Mouse (Mus musculus) MEL (cell line): ENCODE results near the gene Eif4b. TPM values are rescaled to one million over a fixed set of nuclear protein-coding genes. Genes with fewer than 3 reads are reported as not detected.

Source experiments
- DNase-seq: peaks from one replicate; pipeline ENCODE4 v3.0.0; 2011; ENCODE audit warnings: low read depth, low spot score
- H3K27ac ChIP-seq: 2 replicates; pipeline ENCODE4 v1.5.1; 2012; ENCODE audit warnings: low read depth, mild to moderate bottlenecking, control low read depth, low read length, moderate library complexity; ENCODE audit not compliant: control insufficient read depth
- H3K27me3 ChIP-seq, 2 experiments: fragments of 150-350 bp in 1 of 2; sonication (generic) in 1 of 2; 2 replicates each; pipeline ENCODE4 v1.6.1; 2012; ENCODE audit warnings: low read length in 2 of 2, mild to moderate bottlenecking in 2 of 2, improper control_type of control experiment in 1 of 2, moderate library complexity in 1 of 2; ENCODE audit not compliant: insufficient read depth in 2 of 2, control insufficient read depth in 1 of 2
- H3K36me3 ChIP-seq, 2 experiments: 2 replicates each; pipeline ENCODE4 v1.6.1; 2012 to 2014; ENCODE audit warnings: low read length in 2 of 2, improper control_type of control experiment in 1 of 2, inconsistent platforms in 1 of 2, mild to moderate bottlenecking in 1 of 2; ENCODE audit not compliant: insufficient read depth in 2 of 2, control insufficient read depth in 1 of 2
- H3K4me1 ChIP-seq, 2 experiments: fragments of 150-350 bp in 1 of 2; sonication (generic) in 1 of 2; 2 replicates each; pipeline ENCODE4 v1.6.1; 2012; ENCODE audit warnings: low read length in 2 of 2, improper control_type of control experiment in 1 of 2, mild to moderate bottlenecking in 1 of 2; ENCODE audit not compliant: insufficient read depth in 2 of 2, control insufficient read depth in 1 of 2
- H3K4me3 ChIP-seq, 2 experiments: fragments of 150-350 bp in 1 of 2; sonication (generic) in 1 of 2; 2 replicates each; pipeline ENCODE4 v1.5.1; 2012; ENCODE audit warnings: low read depth in 2 of 2, low read length in 2 of 2, mild to moderate bottlenecking in 2 of 2, moderate library complexity in 2 of 2, control low read depth in 1 of 2, improper control_type of control experiment in 1 of 2; ENCODE audit not compliant: control insufficient read depth in 1 of 2, insufficient read depth in 1 of 2
- H3K79me2 ChIP-seq: 2 replicates; pipeline ENCODE4 v1.6.1; 2012; ENCODE audit warnings: mild to moderate bottlenecking, low read length, moderate library complexity; ENCODE audit not compliant: control insufficient read depth, poor library complexity, insufficient read depth
- H3K9ac ChIP-seq: 2 replicates; pipeline ENCODE4 v1.6.1; 2012; ENCODE audit warnings: low read depth, mild to moderate bottlenecking, control low read depth, low read length, moderate library complexity; ENCODE audit not compliant: control insufficient read depth, poor library complexity, severe bottlenecking
- H3K9me3 ChIP-seq: fragments of 150-350 bp; sonication (generic); replicated peaks from 2 replicates; pipeline ENCODE4 v1.6.1; 2012; ENCODE audit warnings: mild to moderate bottlenecking, low read length, improper control_type of control experiment, moderate library complexity; ENCODE audit not compliant: insufficient read depth
- CHD1 ChIP-seq: IDR thresholded peaks from 2 replicates; pipeline ENCODE4 v1.6.1; 2012; ENCODE audit warnings: low read depth, mild to moderate bottlenecking, inconsistent platforms, low read length, improper control_type of control experiment
- CHD2 ChIP-seq: IDR thresholded peaks from 2 replicates; pipeline ENCODE4 v1.6.1; 2011; ENCODE audit warnings: low read length, improper control_type of control experiment
- CTCF ChIP-seq, 3 experiments: IDR thresholded peaks in 2 of 3; conservative IDR thresholded peaks in 1 of 3; 2 replicates each; pipeline ENCODE4 v1.5.1; 2011 to 2012; ENCODE audit warnings: low read length in 3 of 3, low read depth in 2 of 3, mild to moderate bottlenecking in 2 of 3, improper control_type of control experiment in 1 of 3, inconsistent platforms in 1 of 3, mixed read lengths in 1 of 3, moderate library complexity in 1 of 3; ENCODE audit not compliant: control insufficient read depth in 1 of 3, insufficient read depth in 1 of 3, poor library complexity in 1 of 3, severe bottlenecking in 1 of 3
- ELF1 ChIP-seq: IDR thresholded peaks from 2 replicates; pipeline ENCODE4 v1.6.1; 2014; ENCODE audit warnings: low read depth, mild to moderate bottlenecking, inconsistent platforms, low read length, improper control_type of control experiment, moderate library complexity
- EP300 ChIP-seq, 2 experiments: IDR thresholded peaks; 2 replicates each; pipeline ENCODE4 v1.6.1; 2011; ENCODE audit warnings: improper control_type of control experiment in 2 of 2, low read length in 2 of 2, low read depth in 1 of 2, mild to moderate bottlenecking in 1 of 2
- ETS1 ChIP-seq: IDR thresholded peaks from 2 replicates; pipeline ENCODE4 v1.6.1; 2012; ENCODE audit warnings: low read depth, mild to moderate bottlenecking, inconsistent platforms, low read length, improper control_type of control experiment, moderate library complexity
- GABPA ChIP-seq: IDR thresholded peaks from 2 replicates; pipeline ENCODE4 v1.6.1; 2012; ENCODE audit warnings: low read depth, mild to moderate bottlenecking, inconsistent platforms, low read length, improper control_type of control experiment, moderate library complexity
- GATA1 ChIP-seq: IDR thresholded peaks from 2 replicates; pipeline ENCODE4 v1.6.1; 2011; ENCODE audit warnings: low read depth, low read length, improper control_type of control experiment
- HCFC1 ChIP-seq: IDR thresholded peaks from 2 replicates; pipeline ENCODE4 v1.6.1; 2012; ENCODE audit warnings: low read depth, mild to moderate bottlenecking, inconsistent platforms, low read length, improper control_type of control experiment, moderate library complexity
- JUND ChIP-seq: IDR thresholded peaks from 2 replicates; pipeline ENCODE4 v1.6.1; 2011; ENCODE audit warnings: low read depth, mild to moderate bottlenecking, improper control_type of control experiment, low read length
- KAT2A ChIP-seq: conservative IDR thresholded peaks from 2 replicates; pipeline ENCODE4 v1.6.1; 2012; ENCODE audit warnings: low read depth, low read length, improper control_type of control experiment, inconsistent platforms
- MAFK ChIP-seq: IDR thresholded peaks from 2 replicates; pipeline ENCODE4 v1.6.1; 2011; ENCODE audit warnings: low read depth, mild to moderate bottlenecking, low read length, improper control_type of control experiment, borderline replicate concordance
- MAX ChIP-seq: IDR thresholded peaks from 2 replicates; pipeline ENCODE4 v1.6.1; 2011; ENCODE audit warnings: low read length, improper control_type of control experiment
- MAZ ChIP-seq: IDR thresholded peaks from 2 replicates; pipeline ENCODE4 v1.6.1; 2012; ENCODE audit warnings: low read depth, mild to moderate bottlenecking, inconsistent platforms, low read length, improper control_type of control experiment
- MEF2A ChIP-seq: IDR thresholded peaks from 2 replicates; pipeline ENCODE4 v1.6.1; 2014; ENCODE audit warnings: low read depth, mild to moderate bottlenecking, inconsistent platforms, low read length, improper control_type of control experiment; ENCODE audit not compliant: poor library complexity, insufficient replicate concordance, severe bottlenecking; ENCODE audit errors: extremely low read depth
- MXI1 ChIP-seq: IDR thresholded peaks from 2 replicates; pipeline ENCODE4 v1.6.1; 2011; ENCODE audit warnings: mild to moderate bottlenecking, low read depth, low read length, improper control_type of control experiment
- MYB ChIP-seq: IDR thresholded peaks from 2 replicates; pipeline ENCODE4 v1.6.1; 2011; ENCODE audit warnings: mild to moderate bottlenecking, low read depth, low read length, improper control_type of control experiment
- MYC ChIP-seq: IDR thresholded peaks from 2 replicates; pipeline ENCODE4 v1.6.1; 2011; ENCODE audit warnings: low read depth, mild to moderate bottlenecking, low read length, improper control_type of control experiment, moderate library complexity
- NELFE ChIP-seq: IDR thresholded peaks from 2 replicates; pipeline ENCODE4 v1.6.1; 2011; ENCODE audit warnings: low read depth, low read length, improper control_type of control experiment
- NRF1 ChIP-seq: IDR thresholded peaks from 2 replicates; pipeline ENCODE4 v1.6.1; 2014; ENCODE audit warnings: low read depth, mild to moderate bottlenecking, inconsistent platforms, low read length, improper control_type of control experiment, moderate library complexity; ENCODE audit not compliant: poor library complexity, insufficient read depth, severe bottlenecking
- POLR2A ChIP-seq, 2 experiments: IDR thresholded peaks; 2 replicates each; pipeline ENCODE4 v1.6.1; 2011 to 2012; ENCODE audit warnings: low read length in 2 of 2, mild to moderate bottlenecking in 2 of 2, control low read depth in 1 of 2, improper control_type of control experiment in 1 of 2, low read depth in 1 of 2, moderate library complexity in 1 of 2; ENCODE audit not compliant: control insufficient read depth in 1 of 2, insufficient read depth in 1 of 2, poor library complexity in 1 of 2
- POLR2AphosphoS2 ChIP-seq: IDR thresholded peaks from 2 replicates; pipeline ENCODE4 v1.6.1; 2011; ENCODE audit warnings: low read length, improper control_type of control experiment
- POLR2AphosphoS5 ChIP-seq: IDR thresholded peaks from 2 replicates; pipeline ENCODE4 v1.6.1; 2012; ENCODE audit warnings: low read depth, borderline replicate concordance, mild to moderate bottlenecking, inconsistent platforms, low read length, moderate library complexity, mixed read lengths
- RAD21 ChIP-seq: IDR thresholded peaks from 2 replicates; pipeline ENCODE4 v1.6.1; 2011; ENCODE audit warnings: mild to moderate bottlenecking, low read depth, low read length, improper control_type of control experiment
- RCOR1 ChIP-seq: IDR thresholded peaks from 2 replicates; pipeline ENCODE4 v1.6.1; 2012; ENCODE audit warnings: low read depth, mild to moderate bottlenecking, inconsistent platforms, low read length, improper control_type of control experiment
- SIN3A ChIP-seq: IDR thresholded peaks from 2 replicates; pipeline ENCODE4 v1.6.1; 2012; ENCODE audit warnings: low read length, improper control_type of control experiment, inconsistent platforms
- SMC3 ChIP-seq: IDR thresholded peaks from 2 replicates; pipeline ENCODE4 v1.6.1; 2011; ENCODE audit warnings: low read depth, low read length, improper control_type of control experiment
- TAL1 ChIP-seq: IDR thresholded peaks from 2 replicates; pipeline ENCODE4 v1.6.1; 2012; ENCODE audit warnings: mild to moderate bottlenecking, inconsistent platforms, low read length, moderate library complexity, mixed read lengths
- TBP ChIP-seq: IDR thresholded peaks from 2 replicates; pipeline ENCODE4 v1.8.0; 2011; ENCODE audit warnings: low read depth, low read length, improper control_type of control experiment
- TCF12 ChIP-seq: IDR thresholded peaks from 2 replicates; pipeline ENCODE4 v1.6.1; 2014; ENCODE audit warnings: low read depth, mild to moderate bottlenecking, inconsistent platforms, low read length, improper control_type of control experiment, moderate library complexity
- UBTF ChIP-seq: IDR thresholded peaks from 2 replicates; pipeline ENCODE4 v1.6.1; 2012; ENCODE audit warnings: low read depth, mild to moderate bottlenecking, inconsistent platforms, low read length, improper control_type of control experiment, moderate library complexity, borderline replicate concordance; ENCODE audit not compliant: insufficient read depth
- USF1 ChIP-seq: IDR thresholded peaks from 2 replicates; pipeline ENCODE4 v1.6.1; 2014; ENCODE audit warnings: low read depth, mild to moderate bottlenecking, inconsistent platforms, low read length, improper control_type of control experiment, moderate library complexity
- USF2 ChIP-seq, 2 experiments: IDR thresholded peaks; 2 replicates each; pipeline ENCODE4 v1.6.1; 2011 to 2012; ENCODE audit warnings: improper control_type of control experiment in 2 of 2, low read length in 2 of 2, borderline replicate concordance in 1 of 2, inconsistent platforms in 1 of 2, low read depth in 1 of 2, mild to moderate bottlenecking in 1 of 2; ENCODE audit not compliant: insufficient read depth in 1 of 2
- ZKSCAN1 ChIP-seq: IDR thresholded peaks from 2 replicates; pipeline ENCODE4 v1.6.1; 2012; ENCODE audit warnings: low read depth, mild to moderate bottlenecking, inconsistent platforms, low read length, improper control_type of control experiment, moderate library complexity
- ZMIZ1 ChIP-seq: IDR thresholded peaks from 2 replicates; pipeline ENCODE4 v1.6.1; 2012; ENCODE audit warnings: low read depth, mild to moderate bottlenecking, inconsistent platforms, low read length, improper control_type of control experiment, moderate library complexity
- ZNF384 ChIP-seq: IDR thresholded peaks from 2 replicates; pipeline ENCODE4 v1.6.1; 2012; ENCODE audit warnings: low read depth, mild to moderate bottlenecking, inconsistent platforms, low read length, improper control_type of control experiment
- polyA plus RNA-seq, 2 experiments: library from polyadenylated mRNA; stranded (reverse) in 1 of 2; unstranded in 1 of 2; fragments of >175 nt in 1 of 2; fragments of >200 nt in 1 of 2; gene quantifications; 2 replicates each; pipeline versions ENCODE4 v1.2.1 to v1.2.4; 2012; ENCODE audit warnings: low replicate concordance in 2 of 2, low read depth in 1 of 2; ENCODE audit not compliant: insufficient read length in 2 of 2, insufficient read depth in 1 of 2, missing spikeins in 1 of 2
- total RNA-seq: library from RNA; depleted of rRNA; stranded (reverse); fragments of 300-350 nt; gene quantifications from 2 replicates; pipeline ENCODE4 v1.2.3, GENCODE M21; 2012

The Eif4b gene
- total and polyA plus RNA-seq, 3 experiments: 464 to 790 (median 561) TPM

DNA sequence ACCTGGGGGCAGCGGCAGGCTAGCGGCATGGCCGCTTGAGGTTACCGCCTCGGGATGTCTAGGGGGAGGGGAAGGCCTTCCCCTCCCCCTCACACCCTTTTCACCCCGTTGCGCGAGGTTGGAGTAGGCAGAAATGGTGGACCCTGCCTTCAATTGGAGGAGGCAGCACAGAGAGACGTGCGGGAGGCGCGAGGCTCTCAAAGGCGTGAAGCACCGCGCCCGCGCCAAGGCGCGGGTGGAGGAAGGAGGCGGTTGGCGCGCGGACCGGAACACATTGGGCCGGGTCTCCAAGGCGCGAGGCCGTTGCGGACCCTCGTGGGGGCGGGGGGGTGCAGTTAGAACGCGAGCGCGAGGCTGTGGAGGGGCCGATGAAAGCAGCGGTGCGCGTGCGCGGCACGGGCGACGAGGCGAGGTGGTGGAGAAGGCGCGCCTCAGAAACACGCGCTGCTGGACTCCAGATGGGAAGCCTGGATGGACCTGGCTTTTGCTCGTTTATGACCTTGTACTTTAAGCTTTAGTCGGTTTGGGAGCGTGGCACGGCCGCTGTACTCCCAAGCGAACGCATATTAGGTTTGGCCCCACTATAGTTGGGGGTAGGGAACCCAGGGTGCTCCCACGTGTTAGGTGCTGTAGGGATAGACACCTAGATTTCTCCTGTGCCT, 628 bp downstream of the Eif4b start:
- Histone ChIP-seq H3K9ac (peak overlapping the region; percentile 94), H3K4me3 (peak overlapping the region; percentile 90 to 92), H3K36me3 (peaks cover 19 to 57% of the 10 kb centered on the region in 2 experiments), H3K79me2 (peaks cover 56% of the 10 kb centered on the region), H3K4me1 (peaks cover 13 to 38% of the 10 kb centered on the region in 2 experiments), H3K27ac (peak overlapping the region; percentile 79), H3K9me3 (no peaks in the 10 kb centered on the region), H3K27me3 (no peaks in the 10 kb centered on the region)
- peak; percentile 83 for DNase-seq
- TF ChIP-seq CHD2 (peak; percentile 89), MXI1 (peak; percentile 99), RCOR1 (0 out of 2 replicates have a peak, but pooled peaks have one; percentile 14), ZNF384 (no peak), GABPA (no peak), TAL1 (no peak), JUND (no peak; the same call in 1 of the 2 replicates), ZMIZ1 (peak; percentile 59; the same call in 1 of the 2 replicates), HCFC1 (no peak), POLR2AphosphoS5 (no peak), CTCF (IDR thresholded peaks at IDR 0.05 in 2 of 3, conservative IDR thresholded peaks at IDR 0.05 in 1 of 3; ENCODE audit: control insufficient read depth in 1 of 3, insufficient read depth in 1 of 3, low read depth in 2 of 3, low read length in 3 of 3, poor library complexity in 1 of 3, severe bottlenecking in 1 of 3) (no peak), EP300 (IDR thresholded peaks at IDR 0.05; ENCODE audit: low read depth in 1 of 2, low read length in 2 of 2) (peak in 1 of 2 experiments; percentile 51; a peak in 2 of 4 replicates), MAX (peak; percentile 96), ZKSCAN1 (no peak), UBTF (0 out of 2 replicates have a peak, but pooled peaks have one; percentile 9), NELFE (peak; percentile 64), MEF2A (no peak), POLR2A (IDR thresholded peaks at IDR 0.05; ENCODE audit: control insufficient read depth in 1 of 2, insufficient read depth in 1 of 2, low read depth in 1 of 2, low read length in 2 of 2, poor library complexity in 1 of 2) (peak in 1 of 2 experiments; percentile 32; a peak in 3 of 4 replicates), SIN3A (peak; percentile 87), USF2 (IDR thresholded peaks at IDR 0.05; ENCODE audit: borderline replicate concordance in 1 of 2, insufficient read depth in 1 of 2, low read depth in 1 of 2, low read length in 2 of 2) (no peak), SMC3 (no peak), ELF1 (no peak), TBP (no peak), RAD21 (no peak), MYC (peak; percentile 100), NRF1 (peak; percentile 82), GATA1 (no peak), KAT2A (no peak), TCF12 (0 out of 2 replicates have a peak, but pooled peaks have one; percentile 6), MAFK (no peak), USF1 (peak; percentile 54; the same call in 1 of the 2 replicates), ETS1 (no peak), CHD1 (peak; percentile 47; the same call in 1 of the 2 replicates), MAZ (peak; percentile 12; the same call in 1 of the 2 replicates), MYB (no peak; the same call in 1 of the 2 replicates), POLR2AphosphoS2 (peak; percentile 89)
